Mouse (Mus musculus): ENCODE measurements at regions not wholly inside any gene's neighbourhood (a gene's known extent, or its start where the extent isn't known, plus 50 kb on each side); places are given as distances from the start of the nearest gene placed in this dataset.

DNA sequence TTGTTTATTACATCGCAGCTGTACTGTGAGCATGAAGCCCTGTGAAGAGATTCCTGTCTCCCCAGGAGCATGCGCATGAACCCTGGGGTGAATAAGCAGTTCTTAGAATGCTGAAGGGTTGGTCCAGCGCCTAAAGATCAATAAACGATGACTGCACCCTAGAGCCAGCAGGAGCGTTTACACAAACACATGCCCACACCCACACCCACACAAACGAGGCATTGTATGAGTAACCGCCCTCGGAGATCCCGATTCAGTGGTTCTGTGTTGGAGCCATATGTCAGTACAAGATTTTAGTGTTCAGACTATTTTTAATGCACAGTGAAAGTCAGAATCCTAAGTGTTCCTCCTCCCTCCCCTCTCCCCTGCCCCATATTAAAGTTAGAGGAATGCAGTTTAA is 57.3 kb downstream of the Edn1 start:
- no peaks in the 10 kb centered on the region for H3K4me1 ChIP-seq (ENCODE audit: control insufficient read depth, insufficient read depth, insufficient read length)

DNA sequence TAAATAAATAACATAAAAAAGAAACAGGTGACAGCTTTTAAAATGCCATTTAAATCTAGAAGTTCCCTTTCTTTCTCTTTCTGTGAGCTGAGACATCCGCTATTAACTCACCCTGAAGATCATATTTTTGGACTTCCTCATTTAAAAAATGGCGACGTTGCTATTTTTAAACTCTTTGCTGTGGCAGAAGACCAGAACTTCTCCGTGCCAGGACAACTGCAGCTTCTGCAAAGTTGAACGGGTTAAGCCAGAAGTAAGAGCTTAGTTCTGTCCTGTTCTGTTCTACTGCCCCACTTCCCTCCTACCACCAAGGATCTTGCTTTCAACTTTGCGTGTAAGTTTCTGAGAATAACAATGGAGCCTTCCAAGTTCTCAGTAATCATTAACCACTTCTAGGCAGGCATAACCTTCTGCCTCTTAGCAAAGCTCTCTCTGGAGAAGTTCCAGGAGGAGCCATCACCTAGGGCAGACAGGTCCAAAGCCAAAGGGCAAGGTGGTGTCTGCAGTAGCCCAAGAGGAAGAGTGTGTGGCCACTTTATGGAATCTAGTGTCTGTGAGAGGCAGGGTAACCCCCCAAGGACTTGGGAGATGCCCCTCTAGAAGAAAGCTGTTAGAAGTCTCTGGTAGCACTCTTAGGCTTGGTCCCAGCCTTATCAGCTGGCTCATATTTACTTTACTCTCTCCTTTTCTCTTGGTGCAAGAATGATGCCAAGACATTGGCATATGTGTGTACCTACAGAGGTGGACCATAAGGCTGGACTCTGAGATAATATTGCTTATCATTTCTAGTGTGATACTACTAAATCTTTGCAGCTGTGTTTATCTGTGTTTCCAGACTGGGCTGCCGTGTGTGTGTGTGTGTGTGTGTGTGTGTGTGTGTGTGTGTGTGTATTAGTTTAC is 66.6 kb downstream of the Edn1 start:
- TF ChIP-seq POLR2A (IDR thresholded peaks at IDR 0.05; ENCODE audit: low read depth, low read length): no peak
- TF ChIP-seq CTCF (IDR thresholded peaks at IDR 0.05; ENCODE audit: extremely low read depth, insufficient read depth, insufficient read length, insufficient replicate concordance): no peak
- Histone ChIP-seq H3K27me3 (ENCODE audit: control insufficient read depth, insufficient read depth, low read length) (no peaks in the 10 kb centered on the region), H3K4me3 (ENCODE audit: extremely low read depth, insufficient read depth, insufficient read length) (no peak overlapping the region), H3K4me1 (ENCODE audit: control insufficient read depth, insufficient read depth, insufficient read length) (peaks cover 4% of the 10 kb centered on the region; the same call in 1 of the 2 replicates), H3K36me3 (ENCODE audit: control insufficient read depth, insufficient read depth, low read length) (no peaks in the 10 kb centered on the region), H3K27ac (ENCODE audit: insufficient read depth, low read length) (peak overlapping the region; percentile 48)
- WGBS: 11% methylated on average over 7 of the region's 7 CpGs
- DNase-seq (ENCODE audit: low read depth in 1 of 2, low spot score in 2 of 2): peak; percentile 4 to 15

More for the DNA sequence above, 57.3 kb downstream of the Edn1 start:
- WGBS: 87% methylated on average over 9 of the region's 9 CpGs
- Histone ChIP-seq H3K4me3 (ENCODE audit: extremely low read depth, insufficient read depth, insufficient read length) (no peak overlapping the region), H3K36me3 (ENCODE audit: control insufficient read depth, insufficient read depth, low read length) (no peaks in the 10 kb centered on the region), H3K27me3 (ENCODE audit: control insufficient read depth, insufficient read depth, low read length) (no peaks in the 10 kb centered on the region), H3K27ac (ENCODE audit: insufficient read depth, low read length) (no peak overlapping the region)
- no peak for DNase-seq (ENCODE audit: low read depth in 1 of 2, low spot score in 2 of 2)
- no peak for TF ChIP-seq POLR2A (IDR thresholded peaks at IDR 0.05; ENCODE audit: low read depth, low read length)
- no peak for TF ChIP-seq CTCF (IDR thresholded peaks at IDR 0.05; ENCODE audit: extremely low read depth, insufficient read depth, insufficient read length, insufficient replicate concordance)

DNA sequence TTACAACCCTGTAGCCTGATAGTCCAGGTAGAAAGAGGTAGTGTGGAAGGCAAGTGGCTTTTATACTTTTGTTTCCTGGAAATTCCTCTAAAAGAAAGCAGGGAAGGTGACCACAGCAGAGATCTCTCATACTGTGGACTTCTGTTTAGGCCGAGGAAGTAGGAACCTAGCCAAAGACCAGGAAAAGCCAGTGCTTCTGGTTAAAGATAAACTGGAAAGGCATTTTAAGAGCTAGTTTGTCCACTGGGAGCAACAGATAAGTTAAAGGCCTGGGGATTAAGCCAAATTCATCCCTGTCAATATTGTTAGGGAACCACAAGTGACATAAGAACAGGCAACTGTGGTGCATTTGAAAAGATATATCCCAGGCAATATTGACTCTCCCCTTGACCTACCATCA is 68.5 kb downstream of the Edn1 start:
- no peak overlapping the region for H3K4me3 ChIP-seq (ENCODE audit: extremely low read depth, insufficient read depth, insufficient read length)
- no peaks in the 10 kb centered on the region for H3K36me3 ChIP-seq (ENCODE audit: control insufficient read depth, insufficient read depth, low read length)
- no peak for DNase-seq (ENCODE audit: low read depth in 1 of 2, low spot score in 2 of 2)
- H3K27me3 ChIP-seq (ENCODE audit: control insufficient read depth, insufficient read depth, low read length): no peaks in the 10 kb centered on the region
- no peak for TF ChIP-seq POLR2A (IDR thresholded peaks at IDR 0.05; ENCODE audit: low read depth, low read length)
- TF ChIP-seq CTCF (IDR thresholded peaks at IDR 0.05; ENCODE audit: extremely low read depth, insufficient read depth, insufficient read length, insufficient replicate concordance): no peak
- no peak overlapping the region for H3K27ac ChIP-seq (ENCODE audit: insufficient read depth, low read length)
- peaks cover 4% of the 10 kb centered on the region; the same call in 1 of the 2 replicates for H3K4me1 ChIP-seq (ENCODE audit: control insufficient read depth, insufficient read depth, insufficient read length)
- WGBS: 84% methylated on average over 1 of the region's 1 CpGs

DNA sequence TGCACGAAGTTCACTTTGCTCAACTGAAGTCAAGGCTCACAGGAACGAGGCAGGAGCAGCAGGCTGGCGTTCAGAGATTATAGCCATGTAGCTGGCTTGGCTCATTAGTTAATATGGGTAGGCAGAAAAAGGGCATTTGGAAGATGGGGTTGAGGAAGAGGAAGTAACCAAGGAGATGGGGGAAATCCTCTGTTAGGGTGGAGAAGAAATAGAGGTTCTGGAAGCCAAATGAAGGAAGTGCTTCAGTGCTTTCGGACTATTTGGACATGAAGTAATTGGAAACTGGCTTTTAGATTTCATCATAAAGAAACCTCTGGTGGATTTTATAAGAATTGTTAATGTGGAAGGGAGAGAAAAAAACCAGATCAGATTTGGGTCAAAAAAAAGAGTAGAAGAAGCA is 70.9 kb downstream of the Edn1 start:
- no peak overlapping the region for H3K27ac ChIP-seq (ENCODE audit: insufficient read depth, low read length)
- 80% methylated on average over 4 of the region's 4 CpGs for WGBS
- H3K4me3 ChIP-seq (ENCODE audit: extremely low read depth, insufficient read depth, insufficient read length): no peak overlapping the region
- peaks cover 4% of the 10 kb centered on the region; the same call in 1 of the 2 replicates for H3K4me1 ChIP-seq (ENCODE audit: control insufficient read depth, insufficient read depth, insufficient read length)
- H3K27me3 ChIP-seq (ENCODE audit: control insufficient read depth, insufficient read depth, low read length): no peaks in the 10 kb centered on the region
- no peak for DNase-seq (ENCODE audit: low read depth in 1 of 2, low spot score in 2 of 2)
- no peaks in the 10 kb centered on the region for H3K36me3 ChIP-seq (ENCODE audit: control insufficient read depth, insufficient read depth, low read length)
- no peak for TF ChIP-seq POLR2A (IDR thresholded peaks at IDR 0.05; ENCODE audit: low read depth, low read length)
- TF ChIP-seq CTCF (IDR thresholded peaks at IDR 0.05; ENCODE audit: extremely low read depth, insufficient read depth, insufficient read length, insufficient replicate concordance): no peak

DNA sequence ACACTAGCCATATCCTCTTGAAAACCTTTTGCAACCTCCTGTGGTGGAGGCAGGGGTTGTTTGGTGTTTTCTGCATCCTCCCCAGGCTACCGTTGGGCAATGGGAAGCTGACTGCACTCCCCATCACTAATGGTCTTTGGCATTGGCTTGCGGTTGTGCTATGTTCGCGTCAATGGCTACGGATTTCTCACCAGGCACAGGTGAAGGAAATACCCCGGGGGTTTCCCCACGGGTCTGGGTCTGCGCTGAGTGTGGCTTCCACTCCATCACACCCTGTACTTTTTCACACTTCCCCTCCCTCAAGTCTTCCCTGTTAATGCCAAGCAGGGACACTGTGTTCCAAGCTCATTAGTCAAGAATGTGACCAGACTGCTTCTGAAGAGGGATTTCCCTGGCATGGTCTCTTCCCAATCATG is 72.9 kb downstream of the Edn1 start:
- no peak overlapping the region for H3K27ac ChIP-seq (ENCODE audit: insufficient read depth, low read length)
- TF ChIP-seq POLR2A (IDR thresholded peaks at IDR 0.05; ENCODE audit: low read depth, low read length) (no peak), CTCF (IDR thresholded peaks at IDR 0.05; ENCODE audit: extremely low read depth, insufficient read depth, insufficient read length, insufficient replicate concordance) (no peak)
- no peak overlapping the region for H3K4me3 ChIP-seq (ENCODE audit: extremely low read depth, insufficient read depth, insufficient read length)
- H3K27me3 ChIP-seq (ENCODE audit: control insufficient read depth, insufficient read depth, low read length): no peaks in the 10 kb centered on the region
- H3K4me1 ChIP-seq (ENCODE audit: control insufficient read depth, insufficient read depth, insufficient read length): no peaks in the 10 kb centered on the region
- no peak for DNase-seq (ENCODE audit: low read depth in 1 of 2, low spot score in 2 of 2)
- no peaks in the 10 kb centered on the region for H3K36me3 ChIP-seq (ENCODE audit: control insufficient read depth, insufficient read depth, low read length)
- WGBS: 77% methylated on average over 8 of the region's 8 CpGs

DNA sequence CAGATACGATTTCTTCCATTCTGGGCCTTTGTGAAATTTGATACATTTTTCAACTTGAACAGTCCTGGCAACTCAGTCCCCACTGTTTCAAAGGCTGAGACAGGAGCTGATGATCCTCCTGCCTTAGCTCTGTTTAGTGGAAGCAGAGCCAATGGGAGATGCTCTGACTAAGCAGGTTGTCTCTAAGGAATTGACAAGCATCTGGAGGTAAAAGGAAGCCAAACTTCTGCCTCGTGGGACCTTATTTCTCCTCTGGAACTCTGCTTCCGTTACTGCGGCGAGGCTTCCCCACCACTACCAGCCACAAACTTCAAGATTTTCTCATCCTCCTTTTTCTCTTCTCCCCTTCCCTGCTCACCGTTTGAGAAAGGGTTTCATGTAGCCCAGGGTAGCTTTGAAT is 78.4 kb downstream of the Edn1 start:
- DNase-seq (ENCODE audit: low read depth in 1 of 2, low spot score in 2 of 2): no peak
- Histone ChIP-seq H3K4me3 (ENCODE audit: extremely low read depth, insufficient read depth, insufficient read length) (no peak overlapping the region), H3K27me3 (ENCODE audit: control insufficient read depth, insufficient read depth, low read length) (no peaks in the 10 kb centered on the region), H3K4me1 (ENCODE audit: control insufficient read depth, insufficient read depth, insufficient read length) (no peaks in the 10 kb centered on the region), H3K27ac (ENCODE audit: insufficient read depth, low read length) (no peak overlapping the region), H3K36me3 (ENCODE audit: control insufficient read depth, insufficient read depth, low read length) (no peaks in the 10 kb centered on the region)
- TF ChIP-seq CTCF (IDR thresholded peaks at IDR 0.05; ENCODE audit: extremely low read depth, insufficient read depth, insufficient read length, insufficient replicate concordance): no peak
- no peak for TF ChIP-seq POLR2A (IDR thresholded peaks at IDR 0.05; ENCODE audit: low read depth, low read length)
- 44% methylated on average over 6 of the region's 6 CpGs for WGBS

DNA sequence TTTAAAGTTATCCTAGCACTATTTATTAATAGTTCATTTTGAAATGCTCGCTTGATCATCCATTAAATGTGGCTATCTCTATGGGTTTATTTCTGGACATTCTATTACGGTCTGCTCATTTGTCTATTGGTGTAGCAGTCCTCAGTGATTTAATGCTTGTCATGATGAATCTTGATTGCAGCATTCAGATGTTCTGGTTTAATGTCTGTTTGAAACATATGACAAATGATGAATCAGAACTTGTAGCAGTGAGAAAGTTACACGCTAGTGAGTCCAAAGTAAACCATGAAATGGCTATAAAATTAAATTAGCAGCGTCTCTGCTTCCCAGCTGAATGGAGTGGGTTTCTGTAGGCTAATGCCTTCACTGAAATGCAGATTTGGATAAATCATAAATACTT is 81.8 kb downstream of the Edn1 start:
- DNase-seq (ENCODE audit: low read depth in 1 of 2, low spot score in 2 of 2): no peak
- H3K27me3 ChIP-seq (ENCODE audit: control insufficient read depth, insufficient read depth, low read length): no peaks in the 10 kb centered on the region
- H3K4me3 ChIP-seq (ENCODE audit: extremely low read depth, insufficient read depth, insufficient read length): no peak overlapping the region
- no peaks in the 10 kb centered on the region for H3K4me1 ChIP-seq (ENCODE audit: control insufficient read depth, insufficient read depth, insufficient read length)
- WGBS: 92% methylated on average over 4 of the region's 4 CpGs
- TF ChIP-seq POLR2A (IDR thresholded peaks at IDR 0.05; ENCODE audit: low read depth, low read length): no peak
- TF ChIP-seq CTCF (IDR thresholded peaks at IDR 0.05; ENCODE audit: extremely low read depth, insufficient read depth, insufficient read length, insufficient replicate concordance): no peak
- H3K36me3 ChIP-seq (ENCODE audit: control insufficient read depth, insufficient read depth, low read length): no peaks in the 10 kb centered on the region
- no peak overlapping the region for H3K27ac ChIP-seq (ENCODE audit: insufficient read depth, low read length)

Data from spleen, adult 2 months (tissue).